Mouse (Mus musculus) kidney, postnatal 14 days (tissue): Measurements from ENCODE around the gene Atp1a3.
"Not testable (repeated sequence)": the region's sequence is repeated elsewhere in the genome, so short reads cannot be mapped to it uniquely, and the experiment has no call there.

ENCODE experiments used
- DNase-seq: peaks from one replicate; pipeline ENCODE4 v3.0.0; 2022; ENCODE audit warnings: mixed read lengths

Atp1a3 gene

GRCm38 (mm10) chr7:25005421-25006065, at the start of gene Atp1a3:
Atp1a3 (minus strand) TSS chr7:25005958.
- peak; percentile 14 for DNase-seq

DNA sequence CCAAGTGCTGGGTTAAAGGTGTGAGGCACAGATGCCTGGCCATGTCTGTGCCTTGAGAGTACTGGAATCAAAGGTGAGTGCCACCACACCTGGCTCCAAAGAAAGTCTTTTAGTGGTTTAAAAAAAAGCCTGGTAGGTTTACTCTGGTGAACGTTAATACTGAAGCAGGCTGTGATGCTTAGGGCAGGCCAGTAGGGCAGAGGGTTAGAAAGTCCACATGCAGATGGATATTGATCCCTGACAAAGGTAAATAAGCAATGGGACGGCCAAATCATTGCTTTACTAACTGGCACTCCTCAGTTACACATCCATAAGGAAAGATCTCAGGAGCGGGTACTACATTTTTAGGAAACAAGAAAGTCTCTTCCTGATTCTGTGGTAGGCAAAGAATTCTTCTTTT, 46.8 kb upstream of the Atp1a3 start:
- DNase-seq = no peak

DNA sequence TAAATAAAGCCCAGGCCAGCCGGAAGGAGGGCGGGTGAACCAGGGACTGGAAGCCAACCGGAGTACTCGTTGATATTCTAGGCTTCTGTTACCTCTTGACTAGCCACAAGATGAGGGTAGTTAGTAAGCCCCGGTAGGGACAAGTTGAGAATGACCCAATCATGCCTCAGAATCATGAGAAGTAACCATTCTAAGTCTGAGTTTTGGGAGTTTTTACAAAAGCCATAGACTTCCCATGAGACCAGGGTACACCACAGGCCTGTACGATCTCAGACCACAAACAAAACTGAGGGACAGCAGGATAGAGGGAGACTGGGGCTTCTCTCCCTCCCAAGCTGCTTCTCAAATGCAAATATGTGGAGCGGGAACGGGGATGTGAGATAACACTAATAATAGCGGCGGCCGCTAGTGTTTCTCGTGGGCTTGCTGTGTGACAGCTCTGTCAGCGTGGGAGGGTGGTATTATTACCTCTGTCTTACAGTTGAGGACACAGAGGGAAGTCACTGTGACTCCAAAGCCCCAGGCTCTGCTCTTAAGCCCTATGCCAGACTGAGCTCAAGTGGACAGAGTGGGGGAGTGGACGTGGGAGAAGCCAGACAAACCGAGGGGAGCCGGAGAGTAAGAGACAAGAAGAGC, 43.7 kb upstream of the Atp1a3 start:
- no peak for DNase-seq

DNA sequence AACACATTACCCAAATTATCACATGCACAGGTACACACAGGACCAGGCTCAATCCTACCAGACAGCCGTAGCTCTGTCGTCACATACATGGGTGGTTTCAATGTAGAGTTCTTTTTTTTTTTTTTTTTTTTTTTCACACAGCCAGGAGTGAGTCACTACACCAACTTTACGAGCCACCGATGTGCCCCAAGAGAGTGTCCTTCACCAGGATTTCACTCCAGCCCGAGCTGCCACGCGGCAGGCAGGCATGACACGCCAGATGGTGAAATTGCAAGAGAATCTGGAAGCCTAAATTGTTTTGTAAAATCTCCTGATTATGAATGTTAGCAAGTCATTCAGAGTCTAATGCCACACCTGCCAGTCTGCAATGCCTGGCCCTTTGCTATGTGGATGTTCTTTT, 41.6 kb upstream of the Atp1a3 start:
- DNase-seq = no peak

GRCm38 (mm10) chr7:25044599-25044998, 38.8 kb upstream of the Atp1a3 start:
- not testable (repeated sequence) for DNase-seq

GRCm38 (mm10) chr7:25041921-25042320, 36.2 kb upstream of the Atp1a3 start:
- no peak for DNase-seq

GRCm38 (mm10) chr7:25035916-25036315, 30.2 kb upstream of the Atp1a3 start:
- DNase-seq = peak; percentile 60

- no peak for DNase-seq
Observed at GRCm38 (mm10) chr7:25034796-25035195, 29.0 kb upstream of the Atp1a3 start.

- no peak for DNase-seq
Observed at GRCm38 (mm10) chr7:25031528-25031927, 25.8 kb upstream of the Atp1a3 start.

GRCm38 (mm10) chr7:25030032-25030753, 24.4 kb upstream of the Atp1a3 start:
- peak; percentile 64 for DNase-seq

GRCm38 (mm10) chr7:25026452-25026851, 20.7 kb upstream of the Atp1a3 start:
- no peak for DNase-seq

DNA sequence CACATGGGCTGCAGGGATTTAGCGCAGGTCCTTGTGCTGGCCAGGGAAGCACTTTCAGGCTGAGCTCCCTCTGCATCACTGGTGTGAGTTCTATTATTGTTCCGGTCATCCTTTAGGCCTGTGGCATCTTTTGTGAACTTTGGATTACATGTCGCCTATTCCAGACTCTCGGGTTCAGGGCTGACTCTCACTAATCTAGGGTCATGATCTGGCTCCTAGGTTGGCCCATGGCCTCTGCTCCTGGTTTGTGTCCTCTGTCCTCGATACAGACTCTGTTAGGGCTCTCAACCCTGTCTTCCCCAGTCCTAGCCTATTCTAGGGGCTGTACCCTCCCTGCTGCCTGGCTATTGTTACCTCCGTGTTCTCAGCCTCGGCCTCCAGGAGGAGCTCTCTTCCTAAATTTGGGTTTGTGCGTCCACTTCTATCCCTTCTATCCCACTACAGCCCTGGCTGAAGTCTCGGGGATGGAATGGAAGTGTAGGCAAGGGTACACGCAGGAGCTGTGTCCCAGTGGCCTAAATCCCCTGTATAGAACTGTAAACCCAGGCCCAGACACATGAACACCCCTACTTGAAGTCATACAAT, 20.2 kb upstream of the Atp1a3 start:
- DNase-seq = no peak

DNA sequence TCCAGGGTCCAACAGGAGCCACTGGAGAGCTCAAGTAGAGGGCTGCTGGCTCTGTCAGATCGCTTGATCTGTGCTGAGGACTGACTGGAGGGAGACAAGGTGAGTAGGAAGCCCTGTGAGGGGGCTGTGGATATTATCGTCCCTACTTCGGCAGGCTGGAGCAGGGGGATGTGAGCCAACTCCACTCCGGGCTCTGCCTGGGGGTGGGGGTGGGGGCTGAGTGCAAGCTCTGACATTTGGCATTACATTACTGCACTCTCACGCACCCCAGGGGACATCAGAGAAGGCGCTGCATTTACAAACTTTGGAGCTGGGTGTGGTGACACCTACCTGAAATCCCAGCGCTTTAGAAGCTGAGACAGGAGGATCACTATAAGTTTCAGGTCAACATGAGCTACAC, 5.8 kb upstream of the Atp1a3 start:
- no peak for DNase-seq

DNA sequence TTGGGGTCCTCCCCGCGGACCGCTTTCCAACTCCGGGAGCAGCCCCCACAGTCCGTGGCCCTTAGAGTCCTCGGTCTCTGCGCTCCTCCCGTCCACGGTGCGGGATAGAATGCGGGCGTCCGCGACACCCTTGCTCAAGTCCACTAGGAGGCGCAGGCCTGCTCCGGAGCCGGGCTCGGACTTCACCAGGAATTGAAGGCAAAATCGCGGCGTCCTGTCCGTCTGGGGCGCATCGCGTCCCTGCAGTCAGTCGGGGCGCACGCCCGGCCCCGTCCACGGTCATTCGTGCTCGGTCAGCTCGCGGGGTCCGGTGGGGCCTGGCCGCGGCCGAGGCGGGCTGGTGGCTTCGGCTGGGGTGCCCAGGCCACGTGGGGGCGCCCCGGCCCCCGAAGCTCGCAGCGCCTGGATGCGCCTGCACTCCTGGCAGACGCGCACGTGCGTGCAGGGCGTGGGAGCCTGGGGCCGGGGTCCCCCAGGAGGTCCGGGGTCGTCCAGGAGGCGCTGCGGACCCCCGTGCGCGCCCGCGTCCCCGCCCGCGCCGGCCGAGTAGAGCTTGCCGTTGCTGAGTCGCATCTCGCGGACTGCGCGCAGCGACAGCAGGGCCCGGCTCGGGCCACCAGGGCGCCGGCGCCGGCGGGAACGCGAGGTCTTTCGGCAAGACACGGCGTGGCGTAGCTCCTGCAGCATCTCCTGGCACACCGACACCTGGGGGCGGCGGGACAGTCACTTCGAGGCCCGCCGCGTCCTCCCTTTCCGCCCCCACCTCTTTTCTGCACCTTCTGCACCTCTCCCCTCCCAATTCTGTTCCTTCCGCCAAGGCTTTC, 4.5 kb upstream of the Atp1a3 start:
- DNase-seq = peak; percentile 32

DNA sequence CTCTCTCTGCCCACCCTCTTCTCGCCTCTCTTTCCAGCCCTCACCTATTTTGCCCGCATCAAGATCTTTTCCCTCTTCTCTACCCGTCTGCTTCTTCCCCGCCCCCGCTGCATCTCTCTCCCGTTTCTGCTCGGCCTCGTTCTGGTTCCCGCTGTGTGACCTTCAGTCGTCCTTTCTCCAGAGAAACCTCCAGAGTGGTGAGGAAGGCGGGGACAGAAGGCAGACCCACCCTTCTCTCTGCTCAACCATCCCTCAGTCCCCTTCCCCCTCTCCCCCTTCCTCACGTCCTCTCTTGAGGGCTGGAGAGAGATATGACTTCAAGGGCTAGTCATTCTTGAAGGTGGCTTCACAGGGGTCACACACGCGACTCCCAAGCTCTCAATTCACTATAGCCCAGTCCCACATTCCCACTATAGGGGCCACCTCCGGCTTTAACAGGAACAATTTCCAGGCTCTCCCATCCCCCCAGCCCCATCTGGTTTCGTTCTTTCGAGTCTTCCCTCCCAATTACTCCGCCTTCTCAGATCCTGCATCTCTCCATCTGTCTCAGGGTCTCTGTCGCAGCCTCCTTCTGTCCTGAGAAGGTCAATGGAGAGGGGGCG, 3.4 kb upstream of the Atp1a3 start:
- DNase-seq = no peak

DNA sequence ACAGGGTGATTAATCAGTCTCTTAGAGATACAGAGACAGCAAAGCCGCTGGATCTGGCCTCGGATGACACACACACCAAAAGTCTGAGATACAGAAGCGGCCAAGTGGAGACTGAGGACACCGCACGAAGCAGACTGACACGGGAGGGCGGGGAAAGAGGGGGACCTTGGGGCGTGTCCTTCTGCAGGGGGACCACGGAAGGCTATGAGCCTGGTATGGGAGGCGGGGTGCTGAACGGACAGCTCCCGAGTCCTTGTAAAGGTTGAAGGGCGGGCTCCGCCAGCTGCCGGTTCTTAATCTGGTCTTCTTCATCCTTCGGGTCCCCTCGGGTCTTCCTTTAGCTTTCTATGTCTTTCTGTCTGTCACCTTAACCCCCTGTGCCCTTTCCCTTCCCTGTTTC, 2.9 kb upstream of the Atp1a3 start:
- peak; percentile 66 for DNase-seq

DNA sequence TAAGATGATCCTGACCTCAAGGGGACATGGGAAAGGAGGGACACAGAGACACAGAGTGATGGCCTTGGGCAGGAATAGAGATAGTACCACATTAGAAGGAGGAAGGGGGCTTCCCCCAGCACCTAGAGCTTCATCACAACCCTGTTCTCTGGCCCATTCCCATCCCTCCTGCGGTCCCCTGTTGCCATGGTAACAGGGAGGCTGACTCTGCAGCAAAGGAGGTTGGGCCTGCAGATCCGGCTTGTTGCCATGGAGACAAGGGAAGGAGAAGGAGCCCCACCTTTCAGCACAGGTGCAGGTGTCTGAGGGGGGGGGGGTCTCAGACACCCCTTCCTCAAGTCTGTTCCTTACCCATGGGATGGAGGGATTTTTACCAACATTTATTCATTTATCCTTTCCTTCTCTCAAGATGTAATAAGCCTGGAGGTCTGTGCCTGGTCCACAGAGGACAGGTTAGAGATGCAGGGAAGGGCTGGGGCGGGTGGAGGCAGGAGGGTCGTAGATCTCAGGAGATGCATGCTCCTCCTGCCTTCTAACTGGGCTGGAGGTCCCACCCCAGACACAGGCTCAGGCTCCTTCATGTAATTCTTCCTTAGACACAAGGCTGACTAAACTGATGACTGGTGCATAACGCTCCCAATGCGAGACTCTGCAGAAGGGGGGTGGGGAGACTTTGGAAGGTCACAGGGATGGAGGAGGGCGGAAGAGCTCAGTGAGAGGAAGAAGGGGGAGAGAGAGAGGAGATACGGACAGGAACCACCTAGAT, 2.0 kb upstream of the Atp1a3 start:
- no peak for DNase-seq

DNA sequence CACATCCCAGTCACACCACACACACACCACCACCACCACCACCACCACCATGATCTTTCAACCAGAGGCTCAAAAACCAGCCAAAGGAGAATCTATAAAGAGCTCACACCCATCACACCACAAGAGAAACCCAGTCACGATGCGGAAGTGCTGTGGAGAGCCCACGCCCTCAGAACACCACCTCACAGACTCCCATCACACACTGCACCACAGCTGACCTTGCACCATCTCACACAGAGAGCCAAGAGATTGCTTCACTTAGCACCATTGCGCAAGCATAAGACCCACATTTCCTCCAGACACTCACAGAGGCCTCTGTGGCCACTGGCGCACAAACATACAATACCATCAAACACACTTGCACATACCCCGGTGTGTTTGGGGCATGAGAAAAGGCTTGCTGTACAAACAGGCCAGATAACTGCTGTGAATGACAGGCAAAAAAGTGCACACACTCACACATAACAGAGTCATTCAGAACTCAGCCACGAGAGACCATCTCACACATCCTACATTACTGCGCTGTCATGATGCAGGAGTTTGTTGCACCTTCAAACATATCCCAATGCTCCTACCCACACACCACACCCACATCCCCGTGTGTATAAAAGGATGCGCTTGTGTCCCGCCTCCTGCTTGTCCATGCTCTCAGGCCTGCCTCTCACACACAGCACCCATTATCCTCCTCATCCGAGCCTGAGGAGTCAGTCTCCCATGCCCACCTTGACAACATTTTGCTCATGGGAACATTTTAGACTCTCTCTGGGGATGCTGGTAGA, 1.0 kb upstream of the Atp1a3 start:
- DNase-seq = no peak

GRCm38 (mm10) chr7:25006171-25006570, 413 bp upstream of the Atp1a3 start:
- no peak for DNase-seq

DNA sequence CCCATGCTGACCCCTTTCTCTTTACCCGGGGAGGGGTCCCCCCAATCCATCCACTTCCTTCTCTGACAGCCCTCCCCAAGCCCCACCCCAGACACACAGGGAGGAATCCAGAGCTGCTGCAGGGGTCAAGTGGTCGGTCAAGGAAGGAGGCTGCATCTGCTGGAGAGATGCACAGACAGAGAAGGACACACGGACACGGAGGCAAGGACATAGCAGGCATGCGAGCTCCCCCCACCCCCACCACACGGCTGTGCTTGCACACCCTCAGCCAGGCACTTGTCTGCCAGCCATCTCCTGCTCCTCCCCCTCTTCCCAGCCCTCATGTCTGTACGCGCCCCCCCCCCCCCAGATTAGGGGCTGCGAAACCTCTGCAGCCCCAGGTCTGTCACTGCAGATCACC, 952 bp downstream of the Atp1a3 start:
- DNase-seq = no peak
